20 mouse cellular contexts compared by ENCODE assay signal in the genomic region with DNA sequence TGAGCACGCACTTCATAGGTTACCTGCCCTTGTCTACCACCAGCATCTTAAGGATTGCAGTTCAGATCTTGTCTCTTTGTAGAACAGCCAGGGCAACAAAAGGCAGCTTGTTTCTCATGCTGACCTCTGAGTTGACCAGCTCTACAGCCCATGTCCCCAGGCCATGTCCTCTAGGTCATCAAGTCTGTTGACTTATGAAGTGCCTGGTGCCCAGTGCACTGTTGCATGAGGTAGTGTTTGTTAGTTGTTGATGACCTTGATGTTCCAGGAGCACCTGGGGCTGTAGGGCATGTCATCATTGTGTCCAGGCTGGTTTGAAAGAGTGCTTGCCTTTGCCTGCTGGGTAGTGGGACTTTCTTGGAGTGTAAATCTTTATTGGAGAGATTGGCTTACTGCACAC.
"Had no signal": no experiment of that assay in that cellular context is flagged by ENCODE, and none has a peak within 500 bp of the region (broad histone marks: within the 10 kb centered on the region; RNA-seq: fewer than 3 reads in every experiment).

No protein-coding gene starts in this region.

- H3K9me3 ChIP-seq: kidney, embryonic 15.5 days; limb, embryonic 12.5 days; limb, embryonic 15.5 days; midbrain, embryonic 12.5 days; midbrain, embryonic 15.5 days; neural tube, embryonic 12.5 days; neural tube, embryonic 15.5 days; stomach, embryonic 15.5 days had no signal

- H3K27me3 ChIP-seq: kidney, embryonic 15.5 days; limb, embryonic 12.5 days; limb, embryonic 15.5 days; midbrain, embryonic 15.5 days; neural tube, embryonic 12.5 days; stomach, embryonic 15.5 days had no signal

- H3K4me2 ChIP-seq: kidney, embryonic 15.5 days; limb, embryonic 12.5 days; limb, embryonic 15.5 days; midbrain, embryonic 12.5 days; midbrain, embryonic 15.5 days; neural tube, embryonic 12.5 days; neural tube, embryonic 15.5 days; stomach, embryonic 15.5 days had no signal

- DNase-seq: kidney, adult 11 months; kidney, adult 8-10 months; kidney, postnatal 10 days; kidney, postnatal 36 days; left cerebral cortex, postnatal 4 days; lung, adult 2 months; lung, postnatal 14 days; retina, postnatal 1 day; right cerebral cortex, postnatal 25 days; spleen, adult 18-20 months; thymus, postnatal 25 days had no signal

- H3K4me3 ChIP-seq: kidney, embryonic 15.5 days; limb, embryonic 12.5 days; limb, embryonic 15.5 days; midbrain, embryonic 12.5 days; midbrain, embryonic 15.5 days; neural tube, embryonic 12.5 days; neural tube, embryonic 15.5 days; stomach, embryonic 15.5 days had no signal

- ATAC-seq: midbrain, embryonic 15.5 days had no signal

- H3K27ac ChIP-seq: kidney, embryonic 15.5 days; limb, embryonic 12.5 days; limb, embryonic 15.5 days; macrophage; midbrain, embryonic 12.5 days; midbrain, embryonic 15.5 days; neural tube, embryonic 12.5 days; neural tube, embryonic 15.5 days; stomach, embryonic 15.5 days had no signal

- H3K36me3 ChIP-seq: kidney, embryonic 15.5 days; limb, embryonic 12.5 days; limb, embryonic 15.5 days; midbrain, embryonic 12.5 days; midbrain, embryonic 15.5 days; neural tube, embryonic 12.5 days; neural tube, embryonic 15.5 days; stomach, embryonic 15.5 days had no signal

- H3K9ac ChIP-seq: kidney, embryonic 15.5 days; limb, embryonic 12.5 days; limb, embryonic 15.5 days; midbrain, embryonic 12.5 days; midbrain, embryonic 15.5 days; neural tube, embryonic 12.5 days; neural tube, embryonic 15.5 days; stomach, embryonic 15.5 days had no signal
